Mouse (Mus musculus): Measurements from ENCODE around the gene Ttc29. TPM values are rescaled to one million over a fixed set of nuclear protein-coding genes. Genes with fewer than 3 reads are reported as not detected.

The Ttc29 gene
- polyA plus RNA-seq, 1 experiment from 2014 or later: 1.2 TPM

GRCm38 (mm10) chr8:78237972-78238675 is 25.0 kb downstream of the Ttc29 start:
- 64% methylated on average over 6 of the region's 6 CpGs for WGBS
- Histone ChIP-seq H3K36me3 (no peaks in the 10 kb centered on the region), H3K9ac (no peak overlapping the region), H3K27ac (no peak overlapping the region), H3K4me1 (no peaks in the 10 kb centered on the region), H3K4me3 (no peak overlapping the region), H3K4me2 (replicated peaks) (no peak overlapping the region), H3K27me3 (no peaks in the 10 kb centered on the region), H3K9me3 (replicated peaks) (no peaks in the 10 kb centered on the region)
- ATAC-seq (ENCODE audit: low FRiP score): no peak

- Histone ChIP-seq H3K27me3 (no peaks in the 10 kb centered on the region), H3K4me1 (peaks cover 4% of the 10 kb centered on the region; the same call in 1 of the 2 replicates), H3K9me3 (replicated peaks) (no peaks in the 10 kb centered on the region), H3K4me2 (replicated peaks) (no peak overlapping the region), H3K4me3 (no peak overlapping the region), H3K27ac (no peak overlapping the region), H3K36me3 (no peaks in the 10 kb centered on the region), H3K9ac (no peak overlapping the region)
- ATAC-seq (ENCODE audit: low FRiP score): no peak
- 20% methylated on average over 3 of the region's 3 CpGs for WGBS
Observed at GRCm38 (mm10) chr8:78251115-78251514, 38.0 kb downstream of the Ttc29 start.

- Histone ChIP-seq H3K4me3 (no peak overlapping the region), H3K27me3 (no peaks in the 10 kb centered on the region), H3K9ac (no peak overlapping the region), H3K27ac (no peak overlapping the region), H3K4me2 (replicated peaks) (no peak overlapping the region), H3K9me3 (replicated peaks) (no peaks in the 10 kb centered on the region), H3K36me3 (no peaks in the 10 kb centered on the region), H3K4me1 (peaks cover 4% of the 10 kb centered on the region; the same call in 1 of the 2 replicates)
- 76% methylated on average over 4 of the region's 4 CpGs for WGBS
- ATAC-seq (ENCODE audit: low FRiP score): no peak
Observed at GRCm38 (mm10) chr8:78254374-78254773, 41.3 kb downstream of the Ttc29 start.

- 90% methylated on average over 3 of the region's 3 CpGs for WGBS
- H3K4me1 ChIP-seq: peaks cover 4% of the 10 kb centered on the region; the same call in 1 of the 2 replicates
- H3K4me2 ChIP-seq (replicated peaks): no peak overlapping the region
- H3K4me3 ChIP-seq: no peak overlapping the region
- no peak for ATAC-seq (ENCODE audit: low FRiP score)
- H3K27ac ChIP-seq: no peak overlapping the region
- no peaks in the 10 kb centered on the region for H3K36me3 ChIP-seq
- no peaks in the 10 kb centered on the region for H3K27me3 ChIP-seq
- no peaks in the 10 kb centered on the region for H3K9me3 ChIP-seq (replicated peaks)
- H3K9ac ChIP-seq: no peak overlapping the region
Observed at GRCm38 (mm10) chr8:78255011-78255410, 41.9 kb downstream of the Ttc29 start.

- H3K4me3 ChIP-seq: no peak overlapping the region
- no peaks in the 10 kb centered on the region for H3K27me3 ChIP-seq
- no peak overlapping the region for H3K9ac ChIP-seq
- peaks cover 3% of the 10 kb centered on the region; the same call in 1 of the 2 replicates for H3K4me1 ChIP-seq
- 80% methylated on average over 5 of the region's 5 CpGs for WGBS
- no peaks in the 10 kb centered on the region for H3K9me3 ChIP-seq (replicated peaks)
- no peaks in the 10 kb centered on the region for H3K36me3 ChIP-seq
- H3K27ac ChIP-seq: no peak overlapping the region
- H3K4me2 ChIP-seq (replicated peaks): no peak overlapping the region
- ATAC-seq (ENCODE audit: low FRiP score): no peak
Observed at GRCm38 (mm10) chr8:78265506-78265905, 52.4 kb downstream of the Ttc29 start.

- Histone ChIP-seq H3K9ac (no peak overlapping the region), H3K27ac (no peak overlapping the region), H3K4me1 (peaks cover 3% of the 10 kb centered on the region), H3K27me3 (no peaks in the 10 kb centered on the region), H3K9me3 (replicated peaks) (no peaks in the 10 kb centered on the region), H3K4me2 (replicated peaks) (no peak overlapping the region), H3K36me3 (no peaks in the 10 kb centered on the region), H3K4me3 (no peak overlapping the region)
- no peak for ATAC-seq (ENCODE audit: low FRiP score)
- WGBS: 33% methylated on average over 3 of the region's 3 CpGs
Observed at GRCm38 (mm10) chr8:78266231-78266630, 53.1 kb downstream of the Ttc29 start.

GRCm38 (mm10) chr8:78267894-78268411 is 54.9 kb downstream of the Ttc29 start:
- no peak overlapping the region for H3K4me3 ChIP-seq
- WGBS: 6% methylated on average over 7 of the region's 7 CpGs
- H3K27me3 ChIP-seq: no peaks in the 10 kb centered on the region
- no peaks in the 10 kb centered on the region for H3K9me3 ChIP-seq (replicated peaks)
- no peak overlapping the region for H3K27ac ChIP-seq
- H3K36me3 ChIP-seq: no peaks in the 10 kb centered on the region
- no peak overlapping the region for H3K9ac ChIP-seq
- H3K4me2 ChIP-seq (replicated peaks): 0 out of 2 replicates have a peak overlapping the region, but pooled peaks have one; percentile 7
- peaks cover 9% of the 10 kb centered on the region for H3K4me1 ChIP-seq
- ATAC-seq (ENCODE audit: low FRiP score): peak; percentile 32; the same call in 1 of the 2 replicates

- Histone ChIP-seq H3K4me2 (replicated peaks) (no peak overlapping the region), H3K4me1 (peaks cover 9% of the 10 kb centered on the region), H3K36me3 (no peaks in the 10 kb centered on the region), H3K9ac (no peak overlapping the region), H3K27me3 (no peaks in the 10 kb centered on the region), H3K9me3 (replicated peaks) (no peaks in the 10 kb centered on the region), H3K27ac (no peak overlapping the region), H3K4me3 (no peak overlapping the region)
- WGBS: 74% methylated on average over 10 of the region's 10 CpGs
- no peak for ATAC-seq (ENCODE audit: low FRiP score)
Observed at GRCm38 (mm10) chr8:78269281-78269680, 56.2 kb downstream of the Ttc29 start.

GRCm38 (mm10) chr8:78271391-78271790 is 58.3 kb downstream of the Ttc29 start:
- ATAC-seq (ENCODE audit: low FRiP score): no peak
- H3K4me1 ChIP-seq: peaks cover 9% of the 10 kb centered on the region
- no peak overlapping the region for H3K27ac ChIP-seq
- 62% methylated on average over 5 of the region's 5 CpGs for WGBS
- no peak overlapping the region for H3K4me3 ChIP-seq
- H3K4me2 ChIP-seq (replicated peaks): no peak overlapping the region
- H3K27me3 ChIP-seq: no peaks in the 10 kb centered on the region
- H3K36me3 ChIP-seq: no peaks in the 10 kb centered on the region
- H3K9ac ChIP-seq: no peak overlapping the region
- no peaks in the 10 kb centered on the region for H3K9me3 ChIP-seq (replicated peaks)

GRCm38 (mm10) chr8:78276120-78276519 is 63.0 kb downstream of the Ttc29 start:
- H3K36me3 ChIP-seq: no peaks in the 10 kb centered on the region
- no peak for ATAC-seq (ENCODE audit: low FRiP score)
- H3K27ac ChIP-seq: no peak overlapping the region
- no peaks in the 10 kb centered on the region for H3K27me3 ChIP-seq
- H3K4me1 ChIP-seq: peaks cover 6% of the 10 kb centered on the region
- WGBS: 90% methylated on average over 8 of the region's 8 CpGs
- no peak overlapping the region for H3K9ac ChIP-seq
- H3K4me2 ChIP-seq (replicated peaks): no peak overlapping the region
- H3K4me3 ChIP-seq: no peak overlapping the region
- no peaks in the 10 kb centered on the region for H3K9me3 ChIP-seq (replicated peaks)

- no peaks in the 10 kb centered on the region for H3K27me3 ChIP-seq
- no peak overlapping the region for H3K9ac ChIP-seq
- 90% methylated on average over 2 of the region's 2 CpGs for WGBS
- H3K4me2 ChIP-seq (replicated peaks): no peak overlapping the region
- no peak for ATAC-seq (ENCODE audit: low FRiP score)
- no peaks in the 10 kb centered on the region for H3K4me1 ChIP-seq
- no peaks in the 10 kb centered on the region for H3K36me3 ChIP-seq
- H3K9me3 ChIP-seq (replicated peaks): no peaks in the 10 kb centered on the region
- H3K27ac ChIP-seq: no peak overlapping the region
- H3K4me3 ChIP-seq: no peak overlapping the region
Observed at GRCm38 (mm10) chr8:78277411-78277810, 64.3 kb downstream of the Ttc29 start.

- Histone ChIP-seq H3K4me3 (no peak overlapping the region), H3K4me2 (replicated peaks) (no peak overlapping the region), H3K4me1 (no peaks in the 10 kb centered on the region), H3K36me3 (no peaks in the 10 kb centered on the region), H3K9ac (no peak overlapping the region), H3K27ac (no peak overlapping the region), H3K27me3 (no peaks in the 10 kb centered on the region), H3K9me3 (replicated peaks) (no peaks in the 10 kb centered on the region)
- WGBS: 90% methylated on average over 5 of the region's 5 CpGs
- no peak for ATAC-seq (ENCODE audit: low FRiP score)
Observed at GRCm38 (mm10) chr8:78278598-78278997, 65.5 kb downstream of the Ttc29 start.

- WGBS: 77% methylated on average over 2 of the region's 2 CpGs
- Histone ChIP-seq H3K9me3 (replicated peaks) (no peaks in the 10 kb centered on the region), H3K27me3 (no peaks in the 10 kb centered on the region), H3K4me1 (no peaks in the 10 kb centered on the region), H3K36me3 (no peaks in the 10 kb centered on the region), H3K4me2 (replicated peaks) (no peak overlapping the region), H3K9ac (no peak overlapping the region), H3K4me3 (no peak overlapping the region), H3K27ac (no peak overlapping the region)
- ATAC-seq (ENCODE audit: low FRiP score): no peak
Observed at GRCm38 (mm10) chr8:78284805-78285204, 71.7 kb downstream of the Ttc29 start.

Data from hindbrain, embryonic 12.5 days (tissue).